Mouse (Mus musculus) liver, embryonic 12.5 days (tissue): ENCODE measurements around the gene H2-T24. TPM values are rescaled to one million over a fixed set of nuclear protein-coding genes. Genes with fewer than 3 reads are reported as not detected.

Source experiments
- ATAC-seq: fragments of 200-750 bp; cut with Nextera tagmentation; 2 replicates; pipeline ENCODE4 v1.8.0; 2017; ENCODE audit warnings: moderate number of reproducible peaks, mild to moderate bottlenecking, moderate library complexity
- H3K27ac ChIP-seq: fragments of 300-500 bp; sonication (generic); 2 replicates; pipeline ENCODE4 v1.5.1; 2016; ENCODE audit warnings: mild to moderate bottlenecking
- H3K27me3 ChIP-seq: fragments of 300-500 bp; sonication (generic); replicated peaks from 2 replicates; pipeline ENCODE4 v1.6.1; 2016; ENCODE audit warnings: mild to moderate bottlenecking, moderate library complexity
- H3K36me3 ChIP-seq: fragments of 300-500 bp; sonication (generic); 2 replicates; pipeline ENCODE4 v1.6.1; 2016; ENCODE audit warnings: mild to moderate bottlenecking, moderate library complexity
- H3K4me1 ChIP-seq: fragments of 300-500 bp; sonication (generic); 2 replicates; pipeline ENCODE4 v1.6.1; 2016
- H3K4me2 ChIP-seq: fragments of 300-500 bp; sonication (generic); 2 replicates; pipeline ENCODE4 v1.6.1; 2016; ENCODE audit warnings: mild to moderate bottlenecking, moderate library complexity
- H3K4me3 ChIP-seq: fragments of 300-500 bp; sonication (generic); 2 replicates; pipeline ENCODE4 v1.5.1; 2016; ENCODE audit warnings: mild to moderate bottlenecking, moderate library complexity
- H3K9ac ChIP-seq: fragments of 300-500 bp; sonication (generic); 2 replicates; pipeline ENCODE4 v1.6.1; 2016; ENCODE audit warnings: mild to moderate bottlenecking, moderate library complexity
- H3K9me3 ChIP-seq: fragments of 300-500 bp; sonication (generic); replicated peaks from 2 replicates; pipeline ENCODE4 v1.6.1; 2016; ENCODE audit warnings: mild to moderate bottlenecking, moderate library complexity
- WGBS: fragments of 180-500 bp; shearing (Covaris S2); methylation state at CpG from one replicate; pipeline ENCODE4 v1.1.7; 2016; ENCODE audit not compliant: insufficient replicate concordance; 5-methylcytosine and 5-hydroxymethylcytosine counted together
- polyA plus RNA-seq: library from polyadenylated mRNA; unstranded; fragments of >200 nt; fragmentation: Nextera tagmentation; extraction: Ambion mirVana; gene quantifications from 2 replicates; pipeline ENCODE4 v1.2.1, GENCODE M21; 2016

H2-T24 gene
- polyA plus RNA-seq, 1 experiment from 2014 or later: 4.6 TPM

- H3K27ac ChIP-seq: peak overlapping the region; percentile 83
- H3K4me1 ChIP-seq: peaks cover 86% of the 10 kb centered on the region
- H3K9ac ChIP-seq: peak overlapping the region; percentile 68
- peaks cover 27% of the 10 kb centered on the region for H3K9me3 ChIP-seq
- WGBS: 54% methylated on average over 6 of the region's 6 CpGs
- H3K4me2 ChIP-seq: peak overlapping the region; percentile 56
- peaks cover 35% of the 10 kb centered on the region for H3K36me3 ChIP-seq
- no peak for ATAC-seq
- H3K27me3 ChIP-seq: no peaks in the 10 kb centered on the region
- H3K4me3 ChIP-seq: peak overlapping the region; percentile 48
These were observed 21.6 kb downstream of the H2-T24 start for GRCm38 (mm10) chr17:35998545-35999305.

- H3K27ac ChIP-seq: peak overlapping the region; percentile 83
- WGBS: 35% methylated on average over 12 of the region's 12 CpGs
- H3K4me1 ChIP-seq: peaks cover 82% of the 10 kb centered on the region
- peak overlapping the region; percentile 68 for H3K9ac ChIP-seq
- H3K36me3 ChIP-seq: peaks cover 28% of the 10 kb centered on the region
- peak overlapping the region; percentile 56 for H3K4me2 ChIP-seq
- peak overlapping the region; percentile 48 for H3K4me3 ChIP-seq
- peak; percentile 51 for ATAC-seq
- H3K9me3 ChIP-seq: peaks cover 20% of the 10 kb centered on the region
- no peaks in the 10 kb centered on the region for H3K27me3 ChIP-seq
These were observed 22.4 kb downstream of the H2-T24 start for GRCm38 (mm10) chr17:35997713-35998510.

GRCm38 (mm10) chr17:35996949-35997348, 23.4 kb downstream of the H2-T24 start:
- Histone ChIP-seq H3K4me1 (peaks cover 79% of the 10 kb centered on the region), H3K36me3 (peaks cover 19% of the 10 kb centered on the region), H3K27me3 (no peaks in the 10 kb centered on the region), H3K9me3 (peaks cover 10% of the 10 kb centered on the region), H3K4me2 (peak overlapping the region; percentile 56), H3K27ac (peak overlapping the region; percentile 83; the same call in 1 of the 2 replicates), H3K4me3 (no peak overlapping the region), H3K9ac (no peak overlapping the region)
- peak; percentile 53 for ATAC-seq
- 2% methylated on average over 11 of the region's 11 CpGs for WGBS

- Histone ChIP-seq H3K9me3 (no peaks in the 10 kb centered on the region), H3K4me2 (peak overlapping the region; percentile 87), H3K27me3 (no peaks in the 10 kb centered on the region), H3K4me3 (peak overlapping the region; percentile 73), H3K27ac (peak overlapping the region; percentile 85), H3K9ac (peak overlapping the region; percentile 82), H3K4me1 (peaks cover 62% of the 10 kb centered on the region), H3K36me3 (0 out of 2 replicates have a peak, but pooled peaks cover 5% of the 10 kb centered on the region)
- WGBS: 1% methylated on average over 14 of the region's 14 CpGs
- no peak for ATAC-seq
These were observed 25.5 kb downstream of the H2-T24 start for GRCm38 (mm10) chr17:35994879-35995240.

- ATAC-seq: peak; percentile 72
- Histone ChIP-seq H3K4me1 (peaks cover 58% of the 10 kb centered on the region), H3K27ac (peak overlapping the region; percentile 85), H3K9ac (peak overlapping the region; percentile 82), H3K4me3 (peak overlapping the region; percentile 73), H3K36me3 (peaks cover 4% of the 10 kb centered on the region; the same call in 1 of the 2 replicates), H3K4me2 (peak overlapping the region; percentile 87), H3K9me3 (no peaks in the 10 kb centered on the region), H3K27me3 (no peaks in the 10 kb centered on the region)
- WGBS: 2% methylated on average over 31 of the region's 31 CpGs
These were observed 26.0 kb downstream of the H2-T24 start for GRCm38 (mm10) chr17:35994175-35994878.

- H3K9me3 ChIP-seq: no peaks in the 10 kb centered on the region
- no peaks in the 10 kb centered on the region for H3K27me3 ChIP-seq
- H3K4me3 ChIP-seq: peak overlapping the region; percentile 73
- H3K4me2 ChIP-seq: peak overlapping the region; percentile 87
- H3K9ac ChIP-seq: peak overlapping the region; percentile 82
- peaks cover 52% of the 10 kb centered on the region for H3K4me1 ChIP-seq
- H3K36me3 ChIP-seq: peaks cover 10% of the 10 kb centered on the region
- peak overlapping the region; percentile 85 for H3K27ac ChIP-seq
- ATAC-seq: peak; percentile 53
- 3% methylated on average over 17 of the region's 17 CpGs for WGBS
These were observed 26.7 kb downstream of the H2-T24 start for GRCm38 (mm10) chr17:35993675-35994074.

DNA sequence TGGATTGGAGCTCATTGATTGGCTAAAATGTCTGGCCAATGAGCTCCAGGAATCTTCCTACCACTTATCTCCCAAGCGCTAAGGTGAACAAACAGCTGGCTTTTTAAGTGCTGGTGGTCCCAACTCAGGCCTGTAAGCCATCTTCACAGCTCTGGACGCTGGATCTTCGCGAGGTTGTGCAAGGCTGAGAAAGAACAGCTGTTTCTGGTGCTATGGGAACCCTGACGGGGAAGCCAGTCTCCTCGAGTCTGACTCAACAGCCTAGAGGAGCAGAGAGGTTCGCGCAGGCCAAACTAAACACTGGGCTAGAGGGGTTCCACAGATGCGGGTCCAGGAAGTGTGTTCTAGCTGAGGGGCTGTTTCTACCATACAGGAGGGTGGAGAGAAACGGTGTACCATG, 28.6 kb downstream of the H2-T24 start:
- ATAC-seq: no peak
- no peak overlapping the region for H3K4me2 ChIP-seq
- peaks cover 29% of the 10 kb centered on the region for H3K36me3 ChIP-seq
- H3K4me1 ChIP-seq: peaks cover 39% of the 10 kb centered on the region
- 41% methylated on average over 10 of the region's 10 CpGs for WGBS
- no peaks in the 10 kb centered on the region for H3K9me3 ChIP-seq
- no peak overlapping the region for H3K27ac ChIP-seq
- H3K4me3 ChIP-seq: no peak overlapping the region
- H3K27me3 ChIP-seq: no peaks in the 10 kb centered on the region
- no peak overlapping the region for H3K9ac ChIP-seq

GRCm38 (mm10) chr17:35981776-35982175, 38.6 kb downstream of the H2-T24 start:
- Histone ChIP-seq H3K9me3 (no peaks in the 10 kb centered on the region), H3K27ac (no peak overlapping the region), H3K4me1 (peaks cover 37% of the 10 kb centered on the region), H3K36me3 (peaks cover 49% of the 10 kb centered on the region), H3K4me3 (no peak overlapping the region), H3K4me2 (no peak overlapping the region), H3K9ac (no peak overlapping the region), H3K27me3 (no peaks in the 10 kb centered on the region)
- WGBS: 84% methylated on average over 9 of the region's 9 CpGs
- ATAC-seq: no peak

DNA sequence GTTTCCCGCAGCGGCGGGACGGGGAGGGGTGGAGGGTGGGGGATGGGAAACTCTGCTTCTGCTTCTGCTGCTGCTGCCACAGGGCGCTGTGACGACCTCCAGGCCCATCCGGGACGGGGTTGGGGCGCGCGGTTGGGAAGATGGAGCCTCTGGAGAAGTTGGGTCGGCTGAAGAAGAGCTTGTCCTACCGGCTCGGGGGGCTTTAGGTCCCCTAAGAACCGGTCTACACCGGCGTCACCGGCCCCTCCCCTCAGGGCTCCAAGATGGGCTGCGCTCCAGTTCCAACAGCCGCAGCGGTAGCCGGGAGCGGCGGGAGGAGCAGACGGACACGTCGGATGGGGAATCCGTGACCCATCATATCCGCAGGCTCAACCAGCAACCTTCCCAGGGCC, 40.0 kb downstream of the H2-T24 start:
- peak overlapping the region; percentile 89 for H3K27ac ChIP-seq
- peak; percentile 32 for ATAC-seq
- under 1% methylated on average over 26 of the region's 29 CpGs for WGBS

GRCm38 (mm10) chr17:35979401-35980362, 40.7 kb downstream of the H2-T24 start, which contains the start of the genes Gnl1 and Prr3:
TSS of gene Gnl1 (plus strand) at chr17:35979851.
TSS of gene Prr3 (minus strand) at chr17:35980236.
- Histone ChIP-seq H3K36me3 (peaks cover 43% of the 10 kb centered on the region), H3K9ac (peak within 1 kb of the TSS; percentile 84), H3K4me1 (peaks cover 37% of the 10 kb centered on the region), H3K9me3 (no peaks in the 10 kb centered on the region), H3K4me2 (peak within 1 kb of the TSS; percentile 99), H3K27me3 (no peaks in the 10 kb centered on the region), H3K27ac (peak within 1 kb of the TSS; percentile 89), H3K4me3 (peak within 1 kb of the TSS; percentile 88)
- peak; percentile 87 for ATAC-seq
- under 1% methylated on average over 99 of the region's 109 CpGs for WGBS

More for the DNA sequence above, 40.0 kb downstream of the H2-T24 start:
- no peaks in the 10 kb centered on the region for H3K9me3 ChIP-seq
- peak overlapping the region; percentile 99 for H3K4me2 ChIP-seq
- peaks cover 37% of the 10 kb centered on the region for H3K4me1 ChIP-seq
- H3K9ac ChIP-seq: peak overlapping the region; percentile 84
- H3K27me3 ChIP-seq: no peaks in the 10 kb centered on the region
- peak overlapping the region; percentile 88 for H3K4me3 ChIP-seq
- peaks cover 47% of the 10 kb centered on the region for H3K36me3 ChIP-seq
